Mouse (Mus musculus) midbrain, embryonic 11.5 days (tissue): ENCODE data around the gene Adat1. TPM values are rescaled to one million over a fixed set of nuclear protein-coding genes. Genes with fewer than 3 reads are reported as not detected.

Experiments
- ATAC-seq: fragments of 200-750 bp; cut with Nextera tagmentation; 2 replicates; pipeline ENCODE4 v1.8.0; 2017; ENCODE audit warnings: moderate TSS enrichment, moderate library complexity; ENCODE audit not compliant: low FRiP score
- DNase-seq: peaks from one replicate; pipeline ENCODE4 v3.0.0; 2015; ENCODE audit warnings: low spot score; ENCODE audit errors: missing footprints
- H3K27ac ChIP-seq: fragments of 300-500 bp; sonication (generic); 2 replicates; pipeline ENCODE4 v1.5.1; 2014; ENCODE audit warnings: low read depth, low read length
- H3K27me3 ChIP-seq: fragments of 300-500 bp; sonication (generic); 2 replicates; pipeline ENCODE4 v1.6.1; 2014; ENCODE audit warnings: mild to moderate bottlenecking, low read length, moderate library complexity, mixed read lengths; ENCODE audit not compliant: control insufficient read depth, insufficient read depth
- H3K36me3 ChIP-seq: fragments of 300-500 bp; sonication (generic); 2 replicates; pipeline ENCODE4 v1.6.1; 2014; ENCODE audit warnings: mild to moderate bottlenecking, low read length, moderate library complexity, mixed read lengths; ENCODE audit not compliant: control insufficient read depth, insufficient read depth
- H3K4me1 ChIP-seq: fragments of 300-500 bp; sonication (generic); 2 replicates; pipeline ENCODE4 v1.6.1; 2014; ENCODE audit warnings: low read length; ENCODE audit not compliant: control insufficient read depth, insufficient read depth
- H3K4me2 ChIP-seq: fragments of 300-500 bp; sonication (generic); 2 replicates; pipeline ENCODE4 v1.6.1; 2014; ENCODE audit warnings: mild to moderate bottlenecking, moderate library complexity
- H3K4me3 ChIP-seq: fragments of 300-500 bp; sonication (generic); 2 replicates; pipeline ENCODE4 v1.5.1; 2014; ENCODE audit warnings: low read depth, low read length
- H3K9ac ChIP-seq: fragments of 300-500 bp; sonication (generic); 2 replicates; pipeline ENCODE4 v1.6.1; 2014; ENCODE audit warnings: low read length
- H3K9me3 ChIP-seq: fragments of 300-500 bp; sonication (generic); 2 replicates; pipeline ENCODE4 v1.6.1; 2016; ENCODE audit warnings: low read length; ENCODE audit not compliant: control insufficient read depth
- WGBS: fragments of 180-500 bp; shearing (Covaris S2); extraction: QIAGEN DNeasy Blood & Tissue Kit; methylation state at CpG from one replicate; pipeline ENCODE4 v1.1.7; 2014; 5-methylcytosine and 5-hydroxymethylcytosine counted together
- polyA plus RNA-seq: library from polyadenylated mRNA; unstranded; fragments of >200 nt; fragmentation: Nextera tagmentation; extraction: Ambion mirVana; gene quantifications from 2 replicates; pipeline ENCODE4 v1.2.1, GENCODE M21; 2014

Adat1 gene
- polyA plus RNA-seq, 1 experiment from 2014 or later: 9.1 TPM

DNA sequence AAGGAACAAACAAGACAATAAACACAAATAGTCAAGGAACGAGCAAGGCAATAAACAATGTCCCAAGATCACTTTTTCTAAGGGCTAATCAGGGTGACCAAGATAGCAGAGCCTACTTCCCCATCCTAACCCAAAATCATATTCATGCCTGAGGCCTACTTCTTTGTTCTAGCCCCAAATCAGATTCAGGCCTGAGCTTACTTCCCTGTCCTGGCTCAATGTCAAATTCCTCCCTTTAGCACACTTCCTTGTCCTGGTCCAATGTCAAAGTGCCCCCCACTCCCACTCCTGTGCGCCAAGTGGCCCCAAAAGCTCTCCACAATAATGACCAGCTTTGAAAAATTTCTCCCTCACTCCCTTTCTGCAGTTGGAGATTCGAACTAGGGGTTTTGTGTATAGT lies 54.9 kb downstream of the Adat1 start:
- WGBS: 75% methylated on average over 3 of the region's 3 CpGs
- no peak for ATAC-seq
- no peaks in the 10 kb centered on the region for H3K9me3 ChIP-seq

DNA sequence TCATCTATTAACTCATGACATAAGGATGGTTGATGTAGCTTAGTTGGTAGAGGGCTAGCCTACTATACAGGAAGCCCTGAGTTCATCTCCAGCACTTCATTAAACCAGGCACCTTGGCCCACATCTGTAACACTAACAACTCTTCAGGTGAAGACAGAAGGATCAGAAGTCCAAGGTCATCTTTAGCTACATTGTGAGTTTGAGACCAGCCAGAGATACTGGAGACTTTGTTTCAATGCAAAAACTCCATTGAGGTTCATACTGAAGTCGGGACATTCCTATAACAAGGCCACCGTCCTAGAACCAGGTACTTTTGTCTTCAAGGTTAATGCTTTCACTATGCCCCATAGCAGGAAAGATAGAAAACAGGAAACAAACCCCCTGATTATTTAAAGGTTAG lies 57.9 kb downstream of the Adat1 start:
- Histone ChIP-seq H3K4me1 (peaks cover 9% of the 10 kb centered on the region), H3K9me3 (no peaks in the 10 kb centered on the region), H3K36me3 (no peaks in the 10 kb centered on the region), H3K4me3 (no peak overlapping the region), H3K4me2 (no peak overlapping the region), H3K27ac (no peak overlapping the region), H3K9ac (no peak overlapping the region), H3K27me3 (no peaks in the 10 kb centered on the region)
- 85% methylated on average over 2 of the region's 2 CpGs for WGBS
- DNase-seq: no peak
- ATAC-seq: peak; percentile 1; the same call in 1 of the 2 replicates

More for the DNA sequence above, 54.9 kb downstream of the Adat1 start:
- H3K27ac ChIP-seq: no peak overlapping the region
- H3K27me3 ChIP-seq: no peaks in the 10 kb centered on the region
- no peak overlapping the region for H3K9ac ChIP-seq
- peaks cover 21% of the 10 kb centered on the region for H3K4me1 ChIP-seq
- H3K4me3 ChIP-seq: no peak overlapping the region
- H3K4me2 ChIP-seq: no peak overlapping the region
- H3K36me3 ChIP-seq: no peaks in the 10 kb centered on the region
- DNase-seq: no peak

DNA sequence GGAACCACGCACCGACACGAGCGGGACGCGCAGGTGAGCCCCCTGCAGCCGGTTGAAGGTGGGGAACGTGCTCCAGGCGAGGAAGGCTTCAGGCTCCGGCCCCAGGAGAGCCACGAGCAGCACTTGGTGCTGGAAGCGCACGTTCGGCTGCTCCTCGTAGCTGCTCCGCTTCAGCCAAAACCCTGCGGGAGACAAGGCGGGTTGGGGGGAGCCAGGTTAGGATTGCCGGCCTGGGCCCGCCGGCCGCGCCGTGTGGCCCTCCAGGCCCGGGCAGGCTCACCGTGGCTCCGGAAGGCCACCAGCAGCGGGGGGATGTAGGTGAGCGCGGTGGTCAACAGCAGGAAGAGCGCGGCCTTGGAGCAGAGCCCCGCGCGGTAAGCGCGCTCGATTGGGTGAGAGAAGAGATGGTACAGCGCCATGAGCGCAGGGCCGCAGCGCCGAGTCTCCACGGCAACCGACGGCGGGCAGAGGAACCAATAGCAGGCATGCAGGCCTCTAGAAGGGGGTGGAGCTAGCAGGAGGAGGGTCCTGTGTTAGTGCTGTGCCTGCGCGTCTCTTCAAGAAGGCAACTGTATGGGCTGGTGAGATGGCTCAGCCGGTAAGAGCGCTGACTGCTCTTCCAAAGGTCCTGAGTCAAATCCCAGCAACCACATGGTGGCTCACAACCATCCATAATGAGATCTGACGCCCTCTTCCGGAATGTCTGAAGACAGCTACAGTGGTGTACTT lies 58.6 kb downstream of the Adat1 start, which contains the start of gene Tmem231:
Gene Tmem231, minus strand, starts transcription at position 534 of the 729 bp plus-strand sequence.
- DNase-seq (peak; percentile 98), ATAC-seq (peak; percentile 99)
- Histone ChIP-seq H3K9ac (peak within 1 kb of the TSS; percentile 82), H3K9me3 (no peaks in the 10 kb centered on the region), H3K4me3 (peak within 1 kb of the TSS; percentile 73), H3K27ac (peak within 1 kb of the TSS; percentile 58), H3K4me2 (peak within 1 kb of the TSS; percentile 74), H3K4me1 (peaks cover 9% of the 10 kb centered on the region), H3K27me3 (no peaks in the 10 kb centered on the region), H3K36me3 (no peaks in the 10 kb centered on the region)
- WGBS: under 1% methylated on average over 52 of the region's 53 CpGs

DNA sequence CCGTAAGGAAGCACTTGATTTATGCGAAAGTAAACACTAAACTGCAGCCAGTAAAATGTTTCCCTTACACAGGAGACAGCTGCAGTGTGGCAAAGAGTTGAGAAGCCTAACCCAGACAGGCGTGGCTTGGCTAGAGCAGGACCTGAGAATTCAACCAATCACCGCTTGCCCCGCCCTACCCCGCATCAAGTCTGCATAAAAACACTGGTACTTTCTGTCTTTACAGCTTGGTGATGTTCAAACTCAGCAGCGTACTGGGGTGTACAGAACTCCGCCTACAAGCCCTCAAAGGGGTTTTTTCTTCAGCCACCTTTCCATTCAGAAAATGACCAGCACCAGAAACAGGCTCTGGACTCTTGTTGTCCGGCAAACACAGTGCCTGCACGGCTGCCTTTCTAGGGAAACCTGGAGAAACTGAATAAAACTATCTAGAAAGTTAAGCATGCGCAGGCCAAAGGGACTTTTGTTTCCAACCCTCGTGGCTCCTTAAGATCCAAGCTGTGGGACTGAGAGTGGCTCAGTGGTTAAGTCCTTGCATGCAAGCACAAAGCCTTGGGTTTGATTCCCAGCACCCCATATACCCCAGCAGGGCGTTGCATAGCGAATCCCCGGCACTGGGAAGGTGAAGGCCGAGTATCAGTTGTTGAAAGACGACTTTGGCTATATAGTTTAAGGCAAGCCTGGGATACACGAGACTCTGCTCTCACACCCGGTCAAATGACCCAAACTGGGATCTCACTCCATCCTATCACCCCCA lies 59.3 kb downstream of the Adat1 start:
- ATAC-seq: peak; percentile 28
- peak overlapping the region; percentile 73 for H3K4me3 ChIP-seq
- peaks cover 9% of the 10 kb centered on the region for H3K4me1 ChIP-seq
- H3K9ac ChIP-seq: peak overlapping the region; percentile 82
- H3K4me2 ChIP-seq: peak overlapping the region; percentile 74
- no peak overlapping the region; the same call in 1 of the 2 replicates for H3K27ac ChIP-seq
- no peaks in the 10 kb centered on the region for H3K36me3 ChIP-seq
- WGBS: 31% methylated on average over 19 of the region's 19 CpGs
- H3K27me3 ChIP-seq: no peaks in the 10 kb centered on the region
- H3K9me3 ChIP-seq: no peaks in the 10 kb centered on the region
- peak; percentile 89 for DNase-seq

DNA sequence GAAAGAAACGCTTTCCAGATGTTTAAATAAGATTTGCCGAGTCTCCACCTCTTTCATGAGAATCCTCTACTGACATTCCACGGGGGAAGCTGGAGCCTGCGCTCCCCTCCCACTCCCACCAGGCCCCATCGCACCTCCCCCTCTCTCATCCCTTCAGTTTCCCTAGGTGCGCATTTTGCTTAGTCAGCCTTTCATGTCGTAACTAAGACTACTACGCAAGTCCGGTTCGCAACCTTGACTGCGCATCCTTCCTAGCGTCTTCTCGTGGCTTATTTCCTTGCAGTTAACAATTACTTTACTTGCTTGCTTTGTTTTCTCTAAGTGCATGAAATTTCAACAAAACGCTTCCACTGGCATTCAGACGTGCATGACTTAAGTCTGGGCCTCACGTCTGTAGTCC lies 60.4 kb downstream of the Adat1 start:
- H3K27me3 ChIP-seq: no peaks in the 10 kb centered on the region
- no peak overlapping the region for H3K4me3 ChIP-seq
- WGBS: 82% methylated on average over 16 of the region's 16 CpGs
- no peaks in the 10 kb centered on the region for H3K36me3 ChIP-seq
- H3K9me3 ChIP-seq: no peaks in the 10 kb centered on the region
- H3K4me2 ChIP-seq: no peak overlapping the region
- ATAC-seq: no peak
- H3K9ac ChIP-seq: no peak overlapping the region; the same call in 1 of the 2 replicates
- peaks cover 9% of the 10 kb centered on the region for H3K4me1 ChIP-seq
- no peak overlapping the region for H3K27ac ChIP-seq
- DNase-seq: no peak

DNA sequence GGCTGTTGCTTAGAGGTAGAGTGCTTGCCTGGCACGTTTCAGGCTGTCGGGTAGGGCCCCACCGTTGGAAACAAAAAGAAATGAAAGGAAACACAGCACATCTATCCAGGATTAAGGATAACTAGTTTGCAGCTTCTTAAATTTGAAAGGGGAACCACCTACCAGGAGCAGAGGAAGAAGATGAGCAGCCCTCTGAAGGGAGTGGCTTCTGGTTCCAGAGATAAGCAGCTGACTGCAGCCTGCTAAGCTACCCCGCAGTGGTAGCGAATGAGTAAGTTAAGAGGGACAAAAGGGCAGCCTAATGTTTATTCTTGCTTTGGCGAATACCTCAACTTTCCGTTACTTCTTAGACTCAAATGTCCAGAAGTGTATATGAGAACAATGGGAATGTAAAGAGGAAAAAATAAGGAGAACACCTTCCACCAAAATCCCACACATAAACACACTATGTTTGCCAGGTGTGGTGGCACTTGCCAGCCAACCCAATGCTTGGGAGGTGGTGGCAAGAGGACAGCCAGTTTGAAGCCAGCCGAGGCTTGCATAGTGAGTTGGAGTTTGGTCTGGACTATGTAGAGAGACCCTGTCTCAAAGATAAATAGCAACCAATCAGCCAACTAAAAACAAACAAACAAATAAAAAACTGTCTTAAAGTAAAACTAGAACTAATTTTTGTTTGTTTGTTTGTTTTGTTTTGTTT lies 62.3 kb downstream of the Adat1 start:
- peaks cover 9% of the 10 kb centered on the region for H3K4me1 ChIP-seq
- DNase-seq: no peak
- H3K27ac ChIP-seq: no peak overlapping the region
- H3K4me2 ChIP-seq: no peak overlapping the region
- H3K9ac ChIP-seq: no peak overlapping the region
- H3K4me3 ChIP-seq: no peak overlapping the region
- H3K36me3 ChIP-seq: no peaks in the 10 kb centered on the region
- H3K27me3 ChIP-seq: no peaks in the 10 kb centered on the region
- no peaks in the 10 kb centered on the region for H3K9me3 ChIP-seq
- WGBS: 70% methylated on average over 8 of the region's 8 CpGs
- ATAC-seq: no peak

DNA sequence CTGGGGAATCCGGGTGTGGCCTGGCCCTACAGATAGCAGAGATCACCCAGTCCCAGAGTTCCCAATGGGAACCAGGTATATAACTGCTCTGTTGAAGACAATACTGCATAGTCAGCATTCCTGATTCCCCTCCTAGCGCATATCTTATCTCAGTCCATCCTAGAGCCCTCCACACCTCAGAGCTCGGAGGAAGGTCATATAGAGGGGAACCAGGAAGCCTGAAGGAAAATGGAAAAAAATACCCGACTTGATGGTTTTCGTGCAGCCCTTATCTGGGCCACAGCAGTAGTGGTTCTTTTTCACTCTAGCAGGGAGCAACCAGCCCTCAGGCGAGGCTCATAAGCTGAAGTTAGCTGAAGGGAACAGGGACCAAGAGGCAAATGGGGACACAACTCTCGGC lies 67.1 kb downstream of the Adat1 start:
- no peak overlapping the region for H3K4me3 ChIP-seq
- no peaks in the 10 kb centered on the region for H3K4me1 ChIP-seq
- H3K9ac ChIP-seq: no peak overlapping the region
- 82% methylated on average over 7 of the region's 7 CpGs for WGBS
- no peaks in the 10 kb centered on the region for H3K9me3 ChIP-seq
- H3K27me3 ChIP-seq: no peaks in the 10 kb centered on the region
- H3K36me3 ChIP-seq: no peaks in the 10 kb centered on the region
- no peak overlapping the region for H3K27ac ChIP-seq
- DNase-seq (no peak), ATAC-seq (no peak)
- no peak overlapping the region for H3K4me2 ChIP-seq

DNA sequence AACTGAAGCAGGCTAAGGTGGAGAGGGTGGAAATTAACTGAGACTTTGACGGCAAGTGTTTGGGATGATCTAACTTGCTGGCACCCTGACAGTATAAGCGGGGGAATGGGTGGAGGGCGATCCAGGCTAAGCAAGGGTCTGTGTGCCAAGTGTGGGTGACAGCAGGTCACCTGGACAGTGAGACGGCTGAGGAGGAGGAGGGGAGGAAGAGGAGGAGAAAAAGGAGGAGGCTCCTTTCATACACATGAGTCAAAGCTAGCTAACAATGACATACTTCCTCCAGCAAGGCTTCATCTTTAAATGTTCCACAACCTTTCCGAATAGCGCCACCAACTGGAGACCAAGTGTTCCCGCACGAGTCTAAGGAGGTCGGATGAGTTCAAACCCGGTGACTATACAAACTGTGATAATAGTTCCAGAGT lies 68.7 kb downstream of the Adat1 start:
- H3K9me3 ChIP-seq: no peaks in the 10 kb centered on the region
- DNase-seq (peak; percentile 89), ATAC-seq (no peak)
- H3K4me3 ChIP-seq: no peak overlapping the region
- no peaks in the 10 kb centered on the region for H3K36me3 ChIP-seq
- H3K4me1 ChIP-seq: no peaks in the 10 kb centered on the region
- no peaks in the 10 kb centered on the region for H3K27me3 ChIP-seq
- 32% methylated on average over 10 of the region's 10 CpGs for WGBS
- H3K4me2 ChIP-seq: no peak overlapping the region
- no peak overlapping the region for H3K27ac ChIP-seq
- no peak overlapping the region for H3K9ac ChIP-seq

DNA sequence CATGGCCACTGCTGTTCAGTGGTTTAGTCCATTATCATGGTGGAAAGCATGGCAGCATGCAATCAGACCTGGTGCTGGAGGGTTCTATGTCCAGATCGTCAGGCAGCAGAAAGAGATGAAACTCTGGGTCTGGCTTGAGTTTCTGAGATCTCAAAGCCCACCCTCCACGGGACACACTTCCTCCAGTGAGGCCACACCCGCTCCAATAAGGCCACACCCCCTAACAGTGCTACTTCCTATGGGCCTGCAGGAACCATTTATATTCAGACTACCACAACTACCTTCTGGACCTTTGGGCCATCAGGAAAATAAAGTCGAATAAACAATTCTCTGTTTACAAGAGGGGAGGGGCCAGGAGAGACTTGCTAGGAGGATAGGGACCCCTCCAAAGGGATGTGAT lies 71.1 kb downstream of the Adat1 start:
- 80% methylated on average over 4 of the region's 4 CpGs for WGBS
- H3K4me3 ChIP-seq: no peak overlapping the region
- H3K9me3 ChIP-seq: no peaks in the 10 kb centered on the region
- ATAC-seq (no peak), DNase-seq (no peak)
- no peaks in the 10 kb centered on the region for H3K27me3 ChIP-seq
- no peak overlapping the region for H3K27ac ChIP-seq
- H3K9ac ChIP-seq: no peak overlapping the region
- H3K36me3 ChIP-seq: no peaks in the 10 kb centered on the region
- no peak overlapping the region for H3K4me2 ChIP-seq
- no peaks in the 10 kb centered on the region for H3K4me1 ChIP-seq
